Mouse (Mus musculus): ENCODE measurements at regions not wholly inside any gene's neighbourhood (a gene's known extent, or its start where the extent isn't known, plus 50 kb on each side); places are given as distances from the start of the nearest gene placed in this dataset.
"Not testable (repeated sequence)": the region's sequence is repeated elsewhere in the genome, so short reads cannot be mapped to it uniquely, and the experiment has no call there.

- Histone ChIP-seq H3K4me3 (ENCODE audit: insufficient read depth, poor library complexity, severe bottlenecking) (no peak overlapping the region), H3K27me3 (ENCODE audit: control insufficient read depth, insufficient read depth, insufficient read length) (no peaks in the 10 kb centered on the region)
- TF ChIP-seq FOSL1 (IDR thresholded peaks at IDR 0.05; ENCODE audit: insufficient read depth, low read length, poor library complexity, severe bottlenecking) (no peak), MAX (IDR thresholded peaks at IDR 0.05) (no peak), CEBPB (IDR thresholded peaks at IDR 0.05; ENCODE audit: low read depth) (no peak), MYOG (IDR thresholded peaks at IDR 0.05; ENCODE audit: control insufficient read depth, extremely low read depth, insufficient read length) (no peak), MYOD1 (IDR thresholded peaks at IDR 0.05; ENCODE audit: control insufficient read depth, insufficient read length, low read depth) (no peak), CTCF (IDR thresholded peaks at IDR 0.05; ENCODE audit: control insufficient read depth, insufficient read depth, insufficient read length) (no peak), USF1 (IDR thresholded peaks at IDR 0.05; ENCODE audit: low read depth) (no peak)
Observed at GRCm38 (mm10) chr4:145369753-145370152, 54.8 kb upstream of the Tnfrsf8 start.

GRCm38 (mm10) chr4:145367274-145367822 is 52.4 kb upstream of the Tnfrsf8 start:
- Histone ChIP-seq H3K4me3 (ENCODE audit: insufficient read depth, poor library complexity, severe bottlenecking) (no peak overlapping the region), H3K27me3 (ENCODE audit: control insufficient read depth, insufficient read depth, insufficient read length) (no peaks in the 10 kb centered on the region), H3K36me3 (ENCODE audit: control insufficient read depth, insufficient read depth) (no peaks in the 10 kb centered on the region), H3K79me3 (ENCODE audit: low read depth) (no peaks in the 10 kb centered on the region), H3ac (ENCODE audit: control insufficient read depth, insufficient read length, low read depth) (no peak overlapping the region), H3K79me2 (ENCODE audit: control insufficient read depth, insufficient read depth) (no peaks in the 10 kb centered on the region)
- TF ChIP-seq MYOG (IDR thresholded peaks at IDR 0.05; ENCODE audit: control insufficient read depth, extremely low read depth, insufficient read length): no peak
- no peak for TF ChIP-seq CTCF (IDR thresholded peaks at IDR 0.05; ENCODE audit: control insufficient read depth, insufficient read depth, insufficient read length)
- TF ChIP-seq FOSL1 (IDR thresholded peaks at IDR 0.05; ENCODE audit: insufficient read depth, low read length, poor library complexity, severe bottlenecking): no peak
- TF ChIP-seq USF1 (IDR thresholded peaks at IDR 0.05; ENCODE audit: low read depth): no peak
- no peak for TF ChIP-seq CEBPB (IDR thresholded peaks at IDR 0.05; ENCODE audit: low read depth)
- TF ChIP-seq MYOD1 (IDR thresholded peaks at IDR 0.05; ENCODE audit: control insufficient read depth, insufficient read length, low read depth): no peak
- TF ChIP-seq MAX (IDR thresholded peaks at IDR 0.05): no peak

More at GRCm38 (mm10) chr4:145369753-145370152, 54.8 kb upstream of the Tnfrsf8 start:
- Histone ChIP-seq H3K79me3 (ENCODE audit: low read depth) (no peaks in the 10 kb centered on the region), H3K36me3 (ENCODE audit: control insufficient read depth, insufficient read depth) (no peaks in the 10 kb centered on the region), H3ac (ENCODE audit: control insufficient read depth, insufficient read length, low read depth) (no peak overlapping the region), H3K79me2 (ENCODE audit: control insufficient read depth, insufficient read depth) (no peaks in the 10 kb centered on the region)

- no peaks in the 10 kb centered on the region for H3K79me2 ChIP-seq (ENCODE audit: control insufficient read depth, insufficient read depth)
- no peaks in the 10 kb centered on the region for H3K79me3 ChIP-seq (ENCODE audit: low read depth)
- no peak overlapping the region for H3ac ChIP-seq (ENCODE audit: control insufficient read depth, insufficient read length, low read depth)
- no peaks in the 10 kb centered on the region for H3K36me3 ChIP-seq (ENCODE audit: control insufficient read depth, insufficient read depth)
- TF ChIP-seq CTCF (IDR thresholded peaks at IDR 0.05; ENCODE audit: control insufficient read depth, insufficient read depth, insufficient read length) (no peak), FOSL1 (IDR thresholded peaks at IDR 0.05; ENCODE audit: insufficient read depth, low read length, poor library complexity, severe bottlenecking) (no peak), MYOG (IDR thresholded peaks at IDR 0.05; ENCODE audit: control insufficient read depth, extremely low read depth, insufficient read length) (no peak), USF1 (IDR thresholded peaks at IDR 0.05; ENCODE audit: low read depth) (no peak), CEBPB (IDR thresholded peaks at IDR 0.05; ENCODE audit: low read depth) (no peak), MYOD1 (IDR thresholded peaks at IDR 0.05; ENCODE audit: control insufficient read depth, insufficient read length, low read depth) (no peak), MAX (IDR thresholded peaks at IDR 0.05) (no peak)
- H3K4me3 ChIP-seq (ENCODE audit: insufficient read depth, poor library complexity, severe bottlenecking): no peak overlapping the region
- H3K27me3 ChIP-seq (ENCODE audit: control insufficient read depth, insufficient read depth, insufficient read length): no peaks in the 10 kb centered on the region
Observed at GRCm38 (mm10) chr4:145366301-145366700, 51.3 kb upstream of the Tnfrsf8 start.

- H3K27me3 ChIP-seq (ENCODE audit: control insufficient read depth, insufficient read depth, insufficient read length); H3K4me3 ChIP-seq (ENCODE audit: insufficient read depth, poor library complexity, severe bottlenecking); H3K79me3 ChIP-seq (ENCODE audit: low read depth); H3K79me2 ChIP-seq (ENCODE audit: control insufficient read depth, insufficient read depth); H3K36me3 ChIP-seq (ENCODE audit: control insufficient read depth, insufficient read depth); H3ac ChIP-seq (ENCODE audit: control insufficient read depth, insufficient read length, low read depth): not testable (repeated sequence)
Observed at GRCm38 (mm10) chr4:145365793-145366192, 50.8 kb upstream of the Tnfrsf8 start.
